Mouse (Mus musculus) cerebellum, adult 18-20 months (tissue): ENCODE measurements at regions not wholly inside any gene's neighbourhood (a gene's known extent, or its start where the extent isn't known, plus 50 kb on each side); places are given as distances from the start of the nearest gene placed in this dataset.

ENCODE experiments used
- DNase-seq, 2 experiments: peaks; one replicate each; pipeline ENCODE4 v3.0.0; 2021

DNA sequence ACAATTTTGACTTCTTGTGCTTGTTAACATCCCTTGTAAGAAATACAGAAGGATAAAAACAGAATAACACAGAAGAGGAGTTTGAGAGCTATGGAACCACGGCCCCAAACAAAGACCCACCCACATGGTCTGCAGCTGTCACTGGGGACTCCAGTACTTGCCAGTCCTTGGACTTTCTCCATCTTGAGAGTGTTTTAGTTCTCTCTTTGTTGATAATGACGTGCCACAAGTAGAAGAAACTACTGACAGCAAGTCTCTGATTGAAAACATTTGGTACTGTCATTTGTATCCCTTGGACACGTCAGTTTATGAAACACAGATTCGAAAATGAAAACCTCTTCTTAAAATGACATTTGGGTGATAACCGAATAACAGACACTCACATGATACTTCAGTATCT is 68.3 kb upstream of the Frg1 start:
- no peak for DNase-seq

DNA sequence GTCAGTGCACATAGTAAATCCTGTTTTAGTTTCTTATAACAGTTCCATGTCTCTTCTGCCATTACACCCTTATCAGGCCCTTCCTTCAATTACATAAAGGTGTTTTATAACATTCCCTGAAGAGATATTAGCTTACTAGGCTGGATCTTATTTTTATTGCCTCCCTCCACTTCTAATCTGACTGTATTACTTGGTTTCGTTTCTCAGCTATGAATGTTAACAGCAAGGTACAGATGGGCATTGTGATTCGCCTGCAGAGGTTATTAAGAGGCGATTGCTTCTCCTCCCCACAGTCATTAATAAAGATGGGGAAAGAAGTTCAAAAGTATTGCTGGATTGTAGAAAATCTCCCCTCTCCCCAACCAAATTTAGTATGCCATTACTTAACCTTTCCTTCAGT is 66.4 kb upstream of the Frg1 start:
- no peak for DNase-seq

- DNase-seq: no peak
Measured at GRCm38 (mm10) chr8:41472992-41473699, 56.3 kb upstream of the Frg1 start.

DNA sequence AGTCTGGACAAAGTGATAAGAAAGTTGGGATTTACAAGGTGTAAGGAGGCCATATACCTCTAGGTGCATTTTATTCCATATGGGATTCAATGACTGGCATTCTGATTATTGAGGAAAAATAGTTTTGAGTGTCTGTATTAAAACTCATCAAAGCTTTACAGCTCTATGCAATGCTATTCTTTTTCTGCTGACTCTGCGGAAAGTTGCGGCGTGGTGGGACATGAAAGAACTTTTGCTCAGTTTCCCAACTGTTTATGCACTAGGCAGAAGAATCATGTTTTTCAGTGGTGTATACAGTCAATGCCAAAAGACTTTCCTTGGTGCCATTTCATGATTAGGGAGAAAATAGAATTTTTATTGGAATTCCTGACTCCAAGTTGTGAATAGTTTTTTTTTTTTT is 55.4 kb upstream of the Frg1 start:
- DNase-seq: no peak
